Comparison of ENCODE assay signal across 13 mouse cellular contexts in the genomic region with DNA sequence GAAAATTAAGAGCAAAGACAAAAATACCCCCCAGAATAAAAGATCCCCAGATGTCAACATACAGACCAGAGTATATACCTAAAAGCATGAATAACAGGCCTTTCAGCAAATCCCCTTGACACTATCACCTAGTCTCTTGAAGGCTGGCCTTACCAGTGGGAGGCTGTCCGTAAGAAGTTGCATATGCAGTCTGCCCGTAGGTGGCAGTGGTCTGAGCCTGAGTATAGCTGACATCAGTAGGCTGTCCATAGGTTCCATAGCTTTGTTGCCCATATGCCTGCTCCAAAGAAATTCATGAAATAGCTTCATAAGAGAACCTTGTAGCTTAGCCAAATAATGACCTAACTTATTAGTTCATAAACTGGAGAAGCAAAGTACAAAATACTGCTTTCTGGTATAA. TPM values are rescaled to one million over a fixed set of nuclear protein-coding genes. Genes with fewer than 3 reads are reported as not detected.
DNase-seq lines count a peak whose midpoint lies in the region; ATAC-seq and TF ChIP-seq lines count a peak whose summit lies in the region.
"Had no signal": no experiment of that assay in that cellular context is flagged by ENCODE, and none has a peak within 500 bp of the region (broad histone marks: within the 10 kb centered on the region; RNA-seq: fewer than 3 reads in every experiment).

No protein-coding gene starts in this region.

- 56% methylated on average over 2 of the region's 2 CpGs for WGBS in embryonic facial prominence, embryonic 11.5 days
- WGBS in embryonic facial prominence, embryonic 10.5 days: 66% methylated on average over 2 of the region's 2 CpGs
- 76% methylated on average over 2 of the region's 2 CpGs for WGBS in liver, adult 2 months
- WGBS in liver, embryonic 11.5 days: 61% methylated on average over 2 of the region's 2 CpGs

- TF ChIP-seq CTCF in liver, adult 2 months (IDR thresholded peaks at IDR 0.05; ENCODE audit: low read depth, low read length): peak; percentile 15; the same call in 1 of the 2 replicates
- peak; percentile 30; the same call in 1 of the 2 replicates for TF ChIP-seq CTCF in brain, embryonic 14.5 days (IDR thresholded peaks at IDR 0.05; ENCODE audit: borderline replicate concordance, extremely low read depth, insufficient read depth, insufficient read length)

- no peaks in the 10 kb centered on the region for H3K27me3 ChIP-seq in embryonic facial prominence, embryonic 11.5 days (ENCODE audit: control insufficient read depth, insufficient read depth, low read length)
- no peaks in the 10 kb centered on the region for H3K27me3 ChIP-seq in embryonic facial prominence, embryonic 10.5 days (replicated peaks; ENCODE audit: low read depth, poor library complexity, severe bottlenecking)
- no peaks in the 10 kb centered on the region for H3K27me3 ChIP-seq in liver, adult 2 months (ENCODE audit: control insufficient read depth, insufficient read depth, low read length)
- no peaks in the 10 kb centered on the region for H3K27me3 ChIP-seq in liver, embryonic 11.5 days (replicated peaks; ENCODE audit: control insufficient read depth, insufficient read depth, low read length)
- H3K27me3 ChIP-seq: forebrain, embryonic 13.5 days; heart, embryonic 13.5 days; limb, embryonic 12.5 days had no signal

- H3K4me2 ChIP-seq in embryonic facial prominence, embryonic 11.5 days (ENCODE audit: low read depth, low read length): no peak overlapping the region
- no peak overlapping the region for H3K4me2 ChIP-seq in liver, embryonic 11.5 days
- H3K4me2 ChIP-seq: forebrain, embryonic 13.5 days; heart, embryonic 13.5 days; limb, embryonic 12.5 days had no signal

- peaks cover 13% of the 10 kb centered on the region for H3K36me3 ChIP-seq in embryonic facial prominence, embryonic 11.5 days (replicated peaks; ENCODE audit: control insufficient read depth, insufficient read depth, low read depth, low read length)
- H3K36me3 ChIP-seq in embryonic facial prominence, embryonic 10.5 days (replicated peaks): peaks cover 94% of the 10 kb centered on the region
- peaks cover 56% of the 10 kb centered on the region for H3K36me3 ChIP-seq in liver, adult 2 months (ENCODE audit: control insufficient read depth, insufficient read depth, low read length)
- H3K36me3 ChIP-seq in liver, embryonic 11.5 days (ENCODE audit: control insufficient read depth, insufficient read depth, low read length): peaks cover 30% of the 10 kb centered on the region

- no peak for ATAC-seq in embryonic facial prominence, embryonic 11.5 days (replicated peaks; ENCODE audit: insufficient number of reproducible peaks, low FRiP score, low TSS enrichment, low read depth)
- no peak for ATAC-seq in liver, embryonic 11.5 days (replicated peaks; ENCODE audit: low FRiP score)
- peak; percentile 64 for ATAC-seq in megakaryocyte-erythroid progenitor cell, adult 5-6 weeks (replicated peaks; ENCODE audit: low FRiP score, low TSS enrichment, poor library complexity, severe bottlenecking)
- ATAC-seq: forebrain, embryonic 13.5 days had no signal

- H3K4me1 ChIP-seq in embryonic facial prominence, embryonic 11.5 days (ENCODE audit: control insufficient read depth, insufficient read depth, low read length): no peaks in the 10 kb centered on the region
- H3K4me1 ChIP-seq in embryonic facial prominence, embryonic 10.5 days: peaks cover 10% of the 10 kb centered on the region
- H3K4me1 ChIP-seq in liver, adult 2 months (ENCODE audit: control insufficient read depth, insufficient read depth, low read length): peaks cover 11% of the 10 kb centered on the region
- H3K4me1 ChIP-seq in liver, embryonic 11.5 days (replicated peaks; ENCODE audit: control insufficient read depth, insufficient read depth, low read length): peaks cover 17% of the 10 kb centered on the region

- H3K9me3 ChIP-seq in embryonic facial prominence, embryonic 11.5 days (replicated peaks; ENCODE audit: control insufficient read depth, low read length): no peaks in the 10 kb centered on the region
- no peaks in the 10 kb centered on the region for H3K9me3 ChIP-seq in embryonic facial prominence, embryonic 10.5 days
- no peaks in the 10 kb centered on the region for H3K9me3 ChIP-seq in liver, embryonic 11.5 days (ENCODE audit: control insufficient read depth, low read length)
- H3K9me3 ChIP-seq: forebrain, embryonic 13.5 days; heart, embryonic 13.5 days; limb, embryonic 12.5 days had no signal

- H3K9ac ChIP-seq in embryonic facial prominence, embryonic 11.5 days (replicated peaks; ENCODE audit: low read length): no peak overlapping the region
- H3K9ac ChIP-seq in liver, adult 2 months (ENCODE audit: low read depth, low read length): no peak overlapping the region
- no peak overlapping the region for H3K9ac ChIP-seq in liver, embryonic 11.5 days (ENCODE audit: low read depth, low read length)
- H3K9ac ChIP-seq: forebrain, embryonic 13.5 days; heart, embryonic 13.5 days; limb, embryonic 12.5 days had no signal

- H3K79me2 ChIP-seq in liver, adult 2 months (ENCODE audit: control insufficient read depth, insufficient read depth, low read length): peaks cover 13% of the 10 kb centered on the region; the same call in 1 of the 2 replicates

- H3K4me3 ChIP-seq in embryonic facial prominence, embryonic 11.5 days (ENCODE audit: low read depth, low read length): no peak overlapping the region
- no peak overlapping the region for H3K4me3 ChIP-seq in embryonic facial prominence, embryonic 10.5 days
- no peak overlapping the region for H3K4me3 ChIP-seq in liver, adult 2 months (ENCODE audit: insufficient read depth, low read depth, low read length)
- no peak overlapping the region for H3K4me3 ChIP-seq in liver, embryonic 11.5 days (ENCODE audit: low read depth, low read length)
- H3K4me3 ChIP-seq: forebrain, embryonic 13.5 days; heart, embryonic 13.5 days; limb, embryonic 12.5 days had no signal

- DNase-seq in embryonic facial prominence, embryonic 11.5 days (ENCODE audit: low spot score): peak; percentile 26
- no peak for DNase-seq in embryonic facial prominence, embryonic 10.5 days (ENCODE audit: low spot score)
- DNase-seq in liver, adult 2 months (ENCODE audit: extremely low read depth, low read depth, low spot score): no peak
- no peak for DNase-seq in liver, embryonic 11.5 days (ENCODE audit: low spot score)
- peak; percentile 31 for DNase-seq in brain, embryonic 14.5 days (ENCODE audit: low read depth)
- no peak for DNase-seq in thymus, postnatal 4 days
- DNase-seq in kidney, postnatal 10 days: no peak
- DNase-seq: cerebellum, adult 9-11 months; kidney, adult 8-10 months had no signal

- no peak for TF ChIP-seq POLR2A in liver, adult 2 months (IDR thresholded peaks at IDR 0.05; ENCODE audit: extremely low read depth, insufficient read depth, low read length)
- no peak for TF ChIP-seq POLR2A in brain, embryonic 14.5 days (IDR thresholded peaks at IDR 0.05; ENCODE audit: borderline replicate concordance, extremely low read depth, insufficient read depth, insufficient read length, poor library complexity, severe bottlenecking)

- H3K27ac ChIP-seq in embryonic facial prominence, embryonic 11.5 days (replicated peaks; ENCODE audit: low read depth, low read length): no peak overlapping the region
- no peak overlapping the region for H3K27ac ChIP-seq in embryonic facial prominence, embryonic 10.5 days (replicated peaks)
- H3K27ac ChIP-seq in liver, adult 2 months (replicated peaks; ENCODE audit: insufficient read depth, low read depth, low read length): no peak overlapping the region
- no peak overlapping the region for H3K27ac ChIP-seq in liver, embryonic 11.5 days (ENCODE audit: low read depth, low read length)
- H3K27ac ChIP-seq: forebrain, embryonic 13.5 days; heart, embryonic 13.5 days; limb, embryonic 12.5 days had no signal

RNA-seq across cellular contexts. Expression of a gene that starts 7.0 kb away (rescaled TPM):
- 15.3 and 21.4 TPM in 2 replicates for polyA plus RNA-seq in embryonic facial prominence, embryonic 11.5 days (2014; fragmentation: Nextera tagmentation; extraction: Ambion mirVana)
- polyA plus RNA-seq in embryonic facial prominence, embryonic 10.5 days (2016; fragmentation: Nextera tagmentation; extraction: Ambion mirVana): 30.8 and 31.9 TPM in 2 replicates
- 8.6 and 13.8 TPM in 2 replicates for total RNA-seq in liver, adult 2 months (2014; rRNA removed)
- polyA plus RNA-seq in liver, adult 2 months (2012; rRNA removed): 26.5 and 30.8 TPM in 2 replicates
- polyA plus RNA-seq in liver, embryonic 11.5 days (2014; fragmentation: Nextera tagmentation; extraction: Ambion mirVana): 27.0 and 29.1 TPM in 2 replicates
- polyA plus RNA-seq in brain, embryonic 14.5 days (2012; rRNA removed): 41.9 and 51.4 TPM in 2 replicates
- 12.7 and 33.4 TPM in 2 replicates for total RNA-seq in megakaryocyte-erythroid progenitor cell, adult 5-6 weeks (2014; fragmentation: Nextera tagmentation)
- 22.3 and 25.9 TPM in 2 replicates for total RNA-seq in megakaryocyte-erythroid progenitor cell, adult 5-6 weeks (2017)

RNA-seq across cellular contexts. Expression of a gene that starts 7.4 kb away (rescaled TPM):
- polyA plus RNA-seq in embryonic facial prominence, embryonic 11.5 days (2014; fragmentation: Nextera tagmentation; extraction: Ambion mirVana): 437 and 443 TPM in 2 replicates
- polyA plus RNA-seq in embryonic facial prominence, embryonic 10.5 days (2016; fragmentation: Nextera tagmentation; extraction: Ambion mirVana): 961 and 969 TPM in 2 replicates
- total RNA-seq in liver, adult 2 months (2014; rRNA removed): 88.6 and 89.8 TPM in 2 replicates
- polyA plus RNA-seq in liver, adult 2 months (2012; rRNA removed): 95.1 and 112 TPM in 2 replicates
- polyA plus RNA-seq in liver, embryonic 11.5 days (2014; fragmentation: Nextera tagmentation; extraction: Ambion mirVana): 363 and 367 TPM in 2 replicates
- polyA plus RNA-seq in brain, embryonic 14.5 days (2012; rRNA removed): 402 and 518 TPM in 2 replicates
- total RNA-seq in megakaryocyte-erythroid progenitor cell, adult 5-6 weeks (2014; fragmentation: Nextera tagmentation): 450 and 540 TPM in 2 replicates
- 724 and 794 TPM in 2 replicates for total RNA-seq in megakaryocyte-erythroid progenitor cell, adult 5-6 weeks (2017)

RNA-seq across cellular contexts. Expression of a gene that starts 26.6 kb away (rescaled TPM):
- 24.1 and 27.8 TPM in 2 replicates for polyA plus RNA-seq in embryonic facial prominence, embryonic 11.5 days (2014; fragmentation: Nextera tagmentation; extraction: Ambion mirVana)
- 25.3 and 25.7 TPM in 2 replicates for polyA plus RNA-seq in embryonic facial prominence, embryonic 10.5 days (2016; fragmentation: Nextera tagmentation; extraction: Ambion mirVana)
- total RNA-seq in liver, adult 2 months (2014; rRNA removed): 3.1 and 7.3 TPM in 2 replicates
- 25.4 and 25.8 TPM in 2 replicates for polyA plus RNA-seq in liver, adult 2 months (2012; rRNA removed)
- 41.9 and 46.5 TPM in 2 replicates for polyA plus RNA-seq in liver, embryonic 11.5 days (2014; fragmentation: Nextera tagmentation; extraction: Ambion mirVana)
- 32.6 and 38.1 TPM in 2 replicates for polyA plus RNA-seq in brain, embryonic 14.5 days (2012; rRNA removed)
- 0.87 and 4.4 TPM in 2 replicates for total RNA-seq in megakaryocyte-erythroid progenitor cell, adult 5-6 weeks (2014; fragmentation: Nextera tagmentation)
- 1.3 TPM in 1 of 2 replicates, not detected in the other for total RNA-seq in megakaryocyte-erythroid progenitor cell, adult 5-6 weeks (2017)

RNA-seq across cellular contexts. Expression of a gene that starts 33.8 kb away (rescaled TPM):
- polyA plus RNA-seq in embryonic facial prominence, embryonic 11.5 days (2014; fragmentation: Nextera tagmentation; extraction: Ambion mirVana): 0.49 and 0.63 TPM in 2 replicates
- polyA plus RNA-seq in embryonic facial prominence, embryonic 10.5 days (2016; fragmentation: Nextera tagmentation; extraction: Ambion mirVana): 0.54 and 0.56 TPM in 2 replicates
- not detected in 2 replicates for total RNA-seq in liver, adult 2 months (2014; rRNA removed)
- 0.26 TPM in 1 of 2 replicates, not detected in the other for polyA plus RNA-seq in liver, adult 2 months (2012; rRNA removed)
- 0.75 and 1.3 TPM in 2 replicates for polyA plus RNA-seq in liver, embryonic 11.5 days (2014; fragmentation: Nextera tagmentation; extraction: Ambion mirVana)
- 0.41 and 0.48 TPM in 2 replicates for polyA plus RNA-seq in brain, embryonic 14.5 days (2012; rRNA removed)
- not detected in 2 replicates for total RNA-seq in megakaryocyte-erythroid progenitor cell, adult 5-6 weeks (2014; fragmentation: Nextera tagmentation)
- total RNA-seq in megakaryocyte-erythroid progenitor cell, adult 5-6 weeks (2017): not detected in 2 replicates
- polyA plus RNA-seq: forebrain, embryonic 13.5 days had no signal

Comparison
In these comparisons a context has a peak if more than half of its experiments do, and no peak if none do; other contexts are left out.
1. DNase-seq: peak in embryonic facial prominence, embryonic 11.5 days (single experiment) and brain, embryonic 14.5 days (single experiment); none in embryonic facial prominence, embryonic 10.5 days (single experiment), liver, adult 2 months (single experiment), liver, embryonic 11.5 days (single experiment), thymus, postnatal 4 days (single experiment) and kidney, postnatal 10 days (single experiment).